Mouse (Mus musculus) C2C12 (cell line): ENCODE measurements around the gene Gm49318.
A peak's percentile ranks its signal among the peaks of the same experiment; 100 is the strongest.

Experiments
- CEBPB ChIP-seq: IDR thresholded peaks from one replicate; pipeline ENCODE4 v1.6.1; 2011; ENCODE audit warnings: low read depth, mild to moderate bottlenecking, control low read depth, moderate library complexity
- CTCF ChIP-seq: IDR thresholded peaks from one replicate; pipeline ENCODE4 v1.5.1; 2011; ENCODE audit not compliant: control insufficient read depth, insufficient read depth, insufficient read length
- FOSL1 ChIP-seq: IDR thresholded peaks from one replicate; pipeline ENCODE4 v1.8.0; 2011; ENCODE audit warnings: mild to moderate bottlenecking, low read length; ENCODE audit not compliant: poor library complexity, insufficient read depth, severe bottlenecking
- MAX ChIP-seq: IDR thresholded peaks from one replicate; pipeline ENCODE4 v1.6.1; 2011; ENCODE audit warnings: mild to moderate bottlenecking, control low read depth
- USF1 ChIP-seq: IDR thresholded peaks from one replicate; pipeline ENCODE4 v1.6.1; 2011; ENCODE audit warnings: low read depth, mild to moderate bottlenecking, control low read depth, moderate library complexity

- no peak for TF ChIP-seq CTCF
- peak; percentile 93 for TF ChIP-seq USF1
- no peak for TF ChIP-seq FOSL1
- peak; percentile 61 for TF ChIP-seq MAX
- no peak for TF ChIP-seq CEBPB
These were observed 68.6 kb downstream of the Gm49318 start, which contains the start of the genes Ccdc151 and Prkcsh for GRCm38 (mm10) chr9:22002194-22003162.
